Mouse (Mus musculus) midbrain, postnatal 0 days (tissue): ENCODE data around the gene Ube2j1. TPM values are rescaled to one million over a fixed set of nuclear protein-coding genes. Genes with fewer than 3 reads are reported as not detected.

Experiments
- ATAC-seq: fragments of 200-750 bp; cut with Nextera tagmentation; 2 replicates; pipeline ENCODE4 v1.8.0; 2017; ENCODE audit warnings: moderate number of reproducible peaks, mild to moderate bottlenecking, moderate TSS enrichment, moderate library complexity; ENCODE audit not compliant: low FRiP score
- DNase-seq: peaks from one replicate; pipeline ENCODE4 v3.0.0-alpha.2; 2015; ENCODE audit warnings: low spot score
- H3K27ac ChIP-seq: fragments of 300-500 bp; sonication (generic); 2 replicates; pipeline ENCODE4 v1.5.1; 2014; ENCODE audit warnings: low read depth, mild to moderate bottlenecking, low read length, mixed read lengths
- H3K27me3 ChIP-seq: fragments of 300-500 bp; sonication (generic); 2 replicates; pipeline ENCODE4 v1.6.1; 2014; ENCODE audit warnings: low read length, control low read depth, mixed read lengths; ENCODE audit not compliant: insufficient read depth
- H3K36me3 ChIP-seq: fragments of 300-500 bp; sonication (generic); 2 replicates; pipeline ENCODE4 v1.6.1; 2014; ENCODE audit warnings: low read length, control low read depth, mixed read lengths; ENCODE audit not compliant: insufficient read depth
- H3K4me1 ChIP-seq: fragments of 300-500 bp; sonication (generic); 2 replicates; pipeline ENCODE4 v1.6.1; 2014; ENCODE audit warnings: mild to moderate bottlenecking, control low read depth, antibody characterized with exemption, low read length, mixed read lengths; ENCODE audit not compliant: insufficient read depth
- H3K4me2 ChIP-seq: fragments of 300-500 bp; sonication (generic); 2 replicates; pipeline ENCODE4 v1.6.1; 2014; ENCODE audit warnings: low read depth, mild to moderate bottlenecking, low read length, mixed read lengths; ENCODE audit not compliant: poor library complexity, severe bottlenecking
- H3K4me3 ChIP-seq: fragments of 300-500 bp; sonication (generic); 2 replicates; pipeline ENCODE4 v1.5.1; 2014; ENCODE audit warnings: low read depth, mild to moderate bottlenecking, low read length, moderate library complexity
- H3K9ac ChIP-seq: fragments of 300-500 bp; sonication (generic); replicated peaks from 2 replicates; pipeline ENCODE4 v1.6.1; 2014; ENCODE audit warnings: mild to moderate bottlenecking, low read length, moderate library complexity, mixed read lengths; ENCODE audit not compliant: poor library complexity, severe bottlenecking
- H3K9me3 ChIP-seq: fragments of 300-500 bp; sonication (generic); 2 replicates; pipeline ENCODE4 v1.6.1; 2016; ENCODE audit warnings: low read length, control low read depth
- CTCF ChIP-seq: IDR thresholded peaks from 2 replicates; pipeline ENCODE4 v1.5.1; 2016; ENCODE audit warnings: antibody characterized with exemption, mild to moderate bottlenecking
- WGBS: fragments of 180-500 bp; shearing (Covaris S2); extraction: QIAGEN DNeasy Blood & Tissue Kit; methylation state at CpG from one replicate; pipeline ENCODE4 v1.1.7; 2014; 5-methylcytosine and 5-hydroxymethylcytosine counted together
- polyA plus RNA-seq: library from polyadenylated mRNA; unstranded; fragments of >200 nt; fragmentation: Nextera tagmentation; extraction: Ambion mirVana; gene quantifications from 2 replicates; pipeline ENCODE4 v1.2.1, GENCODE M21; 2015
- total RNA-seq: library from RNA; depleted of rRNA; stranded (reverse); fragments of >200 nt; gene quantifications from 2 replicates; pipeline ENCODE4 v1.2.3, GENCODE M21; 2014

The Ube2j1 gene
- total and polyA plus RNA-seq, 2 experiments from 2014 or later: 70.3 to 126 TPM

- Histone ChIP-seq H3K36me3 (0 out of 2 replicates have a peak, but pooled peaks cover 4% of the 10 kb centered on the region), H3K9me3 (no peaks in the 10 kb centered on the region), H3K4me3 (peak overlapping the region; percentile 93), H3K9ac (peak overlapping the region; percentile 93), H3K4me1 (0 out of 2 replicates have a peak, but pooled peaks cover 8% of the 10 kb centered on the region), H3K4me2 (peak overlapping the region; percentile 53), H3K27me3 (no peaks in the 10 kb centered on the region), H3K27ac (peak overlapping the region; percentile 98)
- peak; percentile 84 for ATAC-seq
- peak; percentile 37 for DNase-seq
- TF ChIP-seq CTCF: no peak
- WGBS: under 1% methylated on average over 52 of the region's 55 CpGs
These were observed 687 bp upstream of the Ube2j1 start for GRCm38 (mm10) chr4:33030264-33031194.

GRCm38 (mm10) chr4:33032045-33032444 lies 829 bp downstream of the Ube2j1 start:
- ATAC-seq: no peak
- no peaks in the 10 kb centered on the region for H3K9me3 ChIP-seq
- H3K9ac ChIP-seq: peak overlapping the region; percentile 93
- TF ChIP-seq CTCF: no peak
- H3K27me3 ChIP-seq: no peaks in the 10 kb centered on the region
- H3K4me3 ChIP-seq: peak overlapping the region; percentile 93
- H3K36me3 ChIP-seq: 0 out of 2 replicates have a peak, but pooled peaks cover 4% of the 10 kb centered on the region
- H3K27ac ChIP-seq: peak overlapping the region; percentile 98
- WGBS: 2% methylated on average over 4 of the region's 4 CpGs
- H3K4me1 ChIP-seq: 0 out of 2 replicates have a peak, but pooled peaks cover 8% of the 10 kb centered on the region
- DNase-seq: no peak
- H3K4me2 ChIP-seq: peak overlapping the region; percentile 53

GRCm38 (mm10) chr4:33033515-33033914 lies 2.3 kb downstream of the Ube2j1 start:
- H3K4me2 ChIP-seq: no peak overlapping the region
- H3K27ac ChIP-seq: no peak overlapping the region
- no peak overlapping the region for H3K9ac ChIP-seq
- 88% methylated on average over 6 of the region's 6 CpGs for WGBS
- H3K27me3 ChIP-seq: no peaks in the 10 kb centered on the region
- H3K4me3 ChIP-seq: no peak overlapping the region
- no peak for TF ChIP-seq CTCF
- no peaks in the 10 kb centered on the region for H3K36me3 ChIP-seq
- DNase-seq (no peak), ATAC-seq (no peak)
- H3K9me3 ChIP-seq: no peaks in the 10 kb centered on the region
- 0 out of 2 replicates have a peak, but pooled peaks cover 8% of the 10 kb centered on the region for H3K4me1 ChIP-seq

- H3K4me3 ChIP-seq: no peak overlapping the region
- WGBS: 89% methylated on average over 4 of the region's 4 CpGs
- H3K9ac ChIP-seq: no peak overlapping the region
- H3K4me1 ChIP-seq: no peaks in the 10 kb centered on the region
- no peak for ATAC-seq
- no peaks in the 10 kb centered on the region for H3K9me3 ChIP-seq
- H3K27ac ChIP-seq: no peak overlapping the region
- no peak for TF ChIP-seq CTCF
- peaks cover 32% of the 10 kb centered on the region for H3K36me3 ChIP-seq
- no peak for DNase-seq
- H3K27me3 ChIP-seq: no peaks in the 10 kb centered on the region
- no peak overlapping the region for H3K4me2 ChIP-seq
These were observed 8.6 kb downstream of the Ube2j1 start for GRCm38 (mm10) chr4:33039826-33040225.

- DNase-seq: no peak
- Histone ChIP-seq H3K9me3 (no peaks in the 10 kb centered on the region), H3K4me2 (no peak overlapping the region), H3K9ac (no peak overlapping the region), H3K27ac (no peak overlapping the region), H3K36me3 (peaks cover 57% of the 10 kb centered on the region), H3K4me3 (no peak overlapping the region), H3K27me3 (no peaks in the 10 kb centered on the region), H3K4me1 (no peaks in the 10 kb centered on the region)
- no peak for TF ChIP-seq CTCF
- no peak for ATAC-seq
- 98% methylated on average over 11 of the region's 11 CpGs for WGBS
These were observed 18.4 kb downstream of the Ube2j1 start for GRCm38 (mm10) chr4:33049601-33050000.

- TF ChIP-seq CTCF: no peak
- DNase-seq (no peak), ATAC-seq (no peak)
- Histone ChIP-seq H3K27ac (no peak overlapping the region), H3K9me3 (no peaks in the 10 kb centered on the region), H3K36me3 (peaks cover 39% of the 10 kb centered on the region; the same call in 1 of the 2 replicates), H3K9ac (no peak overlapping the region), H3K27me3 (no peaks in the 10 kb centered on the region), H3K4me2 (no peak overlapping the region), H3K4me3 (no peak overlapping the region), H3K4me1 (no peaks in the 10 kb centered on the region)
- WGBS: 97% methylated on average over 3 of the region's 3 CpGs
These were observed 20.8 kb downstream of the Ube2j1 start for GRCm38 (mm10) chr4:33052055-33052454.
